ENCODE assay signal across 12 mouse cellular contexts in genomic region chr2:64949210-64949609, GRCm38 (mm10).
DNase-seq lines count a peak whose midpoint lies in the region; ATAC-seq lines count a peak whose summit lies in the region.
"Had no signal": no experiment of that assay in that cellular context is flagged by ENCODE, and none has a peak within 500 bp of the region (broad histone marks: within the 10 kb centered on the region; RNA-seq: fewer than 3 reads in every experiment).

No protein-coding gene starts in this region.

- H3K9ac ChIP-seq in heart, embryonic 16.5 days (ENCODE audit: low read length) = no peak overlapping the region
- no peak overlapping the region for H3K9ac ChIP-seq in forebrain, embryonic 15.5 days (replicated peaks)
- H3K9ac ChIP-seq: heart, embryonic 15.5 days; neural tube, embryonic 13.5 days had no signal

- H3K36me3 ChIP-seq in heart, embryonic 16.5 days (ENCODE audit: control insufficient read depth, insufficient read depth) = peaks cover 6% of the 10 kb centered on the region
- no peaks in the 10 kb centered on the region for H3K36me3 ChIP-seq in forebrain, embryonic 10.5 days (replicated peaks)
- H3K36me3 ChIP-seq in forebrain, embryonic 15.5 days = no peaks in the 10 kb centered on the region
- H3K36me3 ChIP-seq: heart, embryonic 15.5 days; neural tube, embryonic 13.5 days had no signal

- no peak for DNase-seq in heart, postnatal 36 days
- DNase-seq in forebrain, embryonic 10.5 days (ENCODE audit: extremely low spot score, low spot score) = no peak
- DNase-seq in embryo, embryonic 11 days = no peak
- DNase-seq in spleen, postnatal 14 days (ENCODE audit: low spot score in 2 of 2) = no peak
- DNase-seq: B cell, adult 2 months; liver had no signal

- H3K27ac ChIP-seq in heart, embryonic 16.5 days (ENCODE audit: low read length) = no peak overlapping the region
- 0 out of 2 replicates have a peak overlapping the region, but pooled peaks have one; percentile 11 for H3K27ac ChIP-seq in forebrain, embryonic 10.5 days
- H3K27ac ChIP-seq in forebrain, embryonic 15.5 days (replicated peaks) = no peak overlapping the region
- H3K27ac ChIP-seq: heart, embryonic 15.5 days; neural tube, embryonic 13.5 days had no signal

- no peaks in the 10 kb centered on the region; the same call in 1 of the 2 replicates for H3K9me3 ChIP-seq in heart, embryonic 16.5 days (replicated peaks; ENCODE audit: control insufficient read depth, low read length)
- no peaks in the 10 kb centered on the region for H3K9me3 ChIP-seq in forebrain, embryonic 10.5 days
- no peaks in the 10 kb centered on the region for H3K9me3 ChIP-seq in forebrain, embryonic 15.5 days
- H3K9me3 ChIP-seq: heart, embryonic 15.5 days; neural tube, embryonic 13.5 days had no signal

- 0 out of 2 replicates have a peak, but pooled peaks have one; percentile 23 for ATAC-seq in heart, embryonic 16.5 days (replicated peaks; ENCODE audit: extremely low read depth, insufficient read depth, low FRiP score)
- ATAC-seq in forebrain, embryonic 15.5 days (replicated peaks) = peak; percentile 33; the same call in 1 of the 2 replicates
- peak; percentile 11; the same call in 1 of the 2 replicates for ATAC-seq in megakaryocyte progenitor cell, adult 5-6 weeks (replicated peaks; ENCODE audit: poor library complexity)
- no peak for ATAC-seq in inflammation-experienced regulatory T-cells, adult 6 months

- H3K4me2 ChIP-seq in heart, embryonic 16.5 days (ENCODE audit: low read depth, low read length) = no peak overlapping the region
- no peak overlapping the region for H3K4me2 ChIP-seq in forebrain, embryonic 15.5 days (replicated peaks)
- H3K4me2 ChIP-seq: heart, embryonic 15.5 days; neural tube, embryonic 13.5 days had no signal

- WGBS in heart, embryonic 16.5 days = 51% methylated on average over 2 of the region's 2 CpGs
- 49% methylated on average over 2 of the region's 2 CpGs for WGBS in forebrain, embryonic 10.5 days
- 41% methylated on average over 2 of the region's 2 CpGs for WGBS in forebrain, embryonic 15.5 days

- H3K4me3 ChIP-seq in heart, embryonic 16.5 days (ENCODE audit: low read length) = no peak overlapping the region
- no peak overlapping the region for H3K4me3 ChIP-seq in forebrain, embryonic 10.5 days
- no peak overlapping the region for H3K4me3 ChIP-seq in forebrain, embryonic 15.5 days
- H3K4me3 ChIP-seq: heart, embryonic 15.5 days; neural tube, embryonic 13.5 days had no signal

- intact Hi-C loops in heart, postnatal 36 days (cut with DNase I) = no loop called here

- H3K4me1 ChIP-seq in heart, embryonic 16.5 days (ENCODE audit: control insufficient read depth, insufficient read depth, low read length) = no peaks in the 10 kb centered on the region
- peaks cover 10% of the 10 kb centered on the region for H3K4me1 ChIP-seq in forebrain, embryonic 10.5 days
- 0 out of 2 replicates have a peak, but pooled peaks cover 4% of the 10 kb centered on the region for H3K4me1 ChIP-seq in forebrain, embryonic 15.5 days
- H3K4me1 ChIP-seq: heart, embryonic 15.5 days; neural tube, embryonic 13.5 days had no signal

- no peaks in the 10 kb centered on the region for H3K27me3 ChIP-seq in heart, embryonic 16.5 days (ENCODE audit: control insufficient read depth, insufficient read depth, low read length)
- H3K27me3 ChIP-seq in forebrain, embryonic 10.5 days (ENCODE audit: poor library complexity, severe bottlenecking) = no peaks in the 10 kb centered on the region
- H3K27me3 ChIP-seq in forebrain, embryonic 15.5 days = no peaks in the 10 kb centered on the region
- H3K27me3 ChIP-seq: heart, embryonic 15.5 days; neural tube, embryonic 13.5 days had no signal
